Mouse (Mus musculus) E14TG2a.4 (cell line): ENCODE data around the gene Gm20388.

Experiments used
- CTCF ChIP-seq: conservative IDR thresholded peaks from 2 replicates; pipeline ENCODE4 v1.5.1; 2014; ENCODE audit warnings: low read length
- POU5F1 ChIP-seq: IDR thresholded peaks from 2 replicates; pipeline ENCODE4 v1.6.1; 2014; ENCODE audit warnings: low read length, borderline replicate concordance

DNA sequence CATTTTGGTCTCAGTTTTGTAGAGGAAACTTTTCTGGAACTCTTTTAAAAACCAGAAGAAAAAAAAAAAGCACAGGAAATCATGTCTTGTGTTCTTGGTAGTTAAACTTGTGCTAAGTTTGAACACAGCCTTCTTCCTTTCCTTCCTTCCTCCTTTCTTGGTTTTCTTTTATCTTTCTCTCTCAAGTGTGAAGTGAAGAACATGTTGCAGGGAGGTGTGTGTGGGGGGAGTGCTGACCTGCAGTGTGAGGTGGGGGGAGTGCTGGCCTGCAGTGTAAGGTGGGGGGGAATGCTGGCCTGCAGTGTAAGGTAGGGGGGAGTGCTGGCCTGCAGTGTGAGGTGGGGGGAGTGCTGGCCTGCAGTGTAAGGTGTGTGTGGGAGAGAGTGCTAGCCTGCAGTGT, 854.0 kb downstream of the Gm20388 start:
- no peak for TF ChIP-seq CTCF
- TF ChIP-seq POU5F1, result no peak
